13 mouse cellular contexts compared by ENCODE assay signal in genomic region chr12:40626521-40626920, GRCm38 (mm10).
A peak's percentile ranks its signal among the peaks of the same experiment; 100 is the strongest.
DNase-seq lines count a peak whose midpoint lies in the region; ATAC-seq and TF ChIP-seq lines count a peak whose summit lies in the region.
"Had no signal": no experiment of that assay in that cellular context is flagged by ENCODE, and none has a peak within 500 bp of the region (broad histone marks: within the 10 kb centered on the region; RNA-seq: fewer than 3 reads in every experiment).

No protein-coding gene starts in this region.

- no peak for ATAC-seq in liver, embryonic 12.5 days
- no peak for ATAC-seq in erythroid progenitor cell, adult 5-6 weeks (replicated peaks; ENCODE audit: low FRiP score, poor library complexity, severe bottlenecking)
- ATAC-seq: inflammation-experienced regulatory T-cells, adult 6 months had no signal

- DNase-seq in liver (peak; percentile 19), MN1 (ENCODE audit: low spot score) (peak; percentile 50)
- DNase-seq in monocyte, adult 2 months (ENCODE audit: low read depth in 1 of 2, low spot score in 2 of 2): peak; percentile 45 to 63
- DNase-seq in cerebellum, adult 9-11 months: no peak
- DNase-seq: cerebellum, postnatal 25 days; thymus, postnatal 14 days had no signal

- H3K9ac ChIP-seq in liver, embryonic 12.5 days: no peak overlapping the region
- H3K9ac ChIP-seq: neural tube, embryonic 12.5 days had no signal

- no peak overlapping the region for H3K27ac ChIP-seq in liver, embryonic 12.5 days
- H3K27ac ChIP-seq in bone marrow macrophage, adult 2 months (ENCODE audit: insufficient read depth, low read depth, low read length): peak overlapping the region; percentile 87
- H3K27ac ChIP-seq: forebrain, embryonic 10.5 days; heart, adult 2 months; neural tube, embryonic 12.5 days had no signal

- H3K4me2 ChIP-seq in liver, embryonic 12.5 days: no peak overlapping the region
- H3K4me2 ChIP-seq: neural tube, embryonic 12.5 days had no signal

- H3K4me1 ChIP-seq in liver, embryonic 12.5 days: no peaks in the 10 kb centered on the region
- H3K4me1 ChIP-seq in bone marrow macrophage, adult 2 months (ENCODE audit: control insufficient read depth, insufficient read depth, low read length): peaks cover 13% of the 10 kb centered on the region
- H3K4me1 ChIP-seq: neural tube, embryonic 12.5 days had no signal

- TF ChIP-seq CTCF in bone marrow macrophage, adult 2 months (IDR thresholded peaks at IDR 0.05; ENCODE audit: low read depth, low read length): no peak

- no peaks in the 10 kb centered on the region for H3K9me3 ChIP-seq in liver, embryonic 12.5 days (replicated peaks)
- H3K9me3 ChIP-seq: forebrain, embryonic 10.5 days; neural tube, embryonic 12.5 days had no signal

- H3K27me3 ChIP-seq in liver, embryonic 12.5 days (replicated peaks): no peaks in the 10 kb centered on the region
- H3K27me3 ChIP-seq: neural tube, embryonic 12.5 days had no signal

- no peak for TF ChIP-seq POLR2A in bone marrow macrophage, adult 2 months (IDR thresholded peaks at IDR 0.05; ENCODE audit: borderline replicate concordance, low read depth, low read length)

- H3K4me3 ChIP-seq in liver, embryonic 12.5 days: no peak overlapping the region
- no peak overlapping the region for H3K4me3 ChIP-seq in bone marrow macrophage, adult 2 months (ENCODE audit: insufficient read depth, low read length)
- H3K4me3 ChIP-seq: forebrain, embryonic 10.5 days; heart, adult 2 months; neural tube, embryonic 12.5 days had no signal

- no peaks in the 10 kb centered on the region for H3K36me3 ChIP-seq in liver, embryonic 12.5 days
- H3K36me3 ChIP-seq: forebrain, embryonic 10.5 days; neural tube, embryonic 12.5 days had no signal

- WGBS in liver, embryonic 12.5 days (ENCODE audit: insufficient replicate concordance): 44% methylated on average over 1 of the region's 1 CpGs
